In the genomic region with DNA sequence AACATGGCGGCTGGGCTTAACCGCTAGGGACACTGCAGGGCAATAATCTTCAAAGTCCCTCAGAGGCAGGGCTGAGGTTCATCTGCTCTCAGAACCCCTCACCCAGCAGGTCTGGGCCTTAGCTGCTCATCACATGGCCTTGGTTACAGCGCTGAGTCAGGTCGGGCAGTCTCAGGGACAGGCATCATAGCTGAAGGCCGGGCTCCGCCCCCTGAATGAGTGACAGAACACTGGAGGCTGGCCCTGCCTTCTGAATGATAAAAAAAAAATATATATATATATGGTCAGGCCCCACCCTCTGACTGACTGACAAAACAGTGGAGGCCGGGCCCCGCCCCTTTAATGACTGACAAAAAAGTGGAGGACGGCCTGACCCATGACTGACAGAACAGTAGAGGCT, we compare ENCODE assay signal across 8 mouse cellular contexts. TPM values are rescaled to one million over a fixed set of nuclear protein-coding genes. Genes with fewer than 3 reads are reported as not detected.
DNase-seq lines count a peak whose midpoint lies in the region; ATAC-seq lines count a peak whose summit lies in the region.

No protein-coding gene starts in this region.

- H3K4me3 ChIP-seq in heart, embryonic 10.5 days = 0 out of 2 replicates have a peak overlapping the region, but pooled peaks have one; percentile 36
- no peak overlapping the region for H3K4me3 ChIP-seq in limb, embryonic 11.5 days (ENCODE audit: low read depth, low read length)
- H3K4me3 ChIP-seq in stomach, embryonic 15.5 days (replicated peaks) = no peak overlapping the region

- peak; percentile 12; the same call in 1 of the 2 replicates for ATAC-seq in limb, embryonic 11.5 days (ENCODE audit: insufficient number of reproducible peaks, low FRiP score, low TSS enrichment, low read depth)
- ATAC-seq in stomach, embryonic 15.5 days (ENCODE audit: insufficient read depth, low FRiP score, low read depth) = peak; percentile 36

- no peaks in the 10 kb centered on the region for H3K36me3 ChIP-seq in heart, embryonic 10.5 days
- no peaks in the 10 kb centered on the region for H3K36me3 ChIP-seq in limb, embryonic 11.5 days (ENCODE audit: control insufficient read depth, insufficient read depth, low read length)
- no peaks in the 10 kb centered on the region for H3K36me3 ChIP-seq in stomach, embryonic 15.5 days

- WGBS in heart, embryonic 10.5 days = 19% methylated on average over 9 of the region's 9 CpGs
- 23% methylated on average over 9 of the region's 9 CpGs for WGBS in limb, embryonic 11.5 days
- 29% methylated on average over 9 of the region's 9 CpGs for WGBS in stomach, embryonic 15.5 days

- H3K27me3 ChIP-seq in heart, embryonic 10.5 days (ENCODE audit: insufficient read depth, poor library complexity, severe bottlenecking) = no peaks in the 10 kb centered on the region
- no peaks in the 10 kb centered on the region for H3K27me3 ChIP-seq in limb, embryonic 11.5 days (ENCODE audit: control insufficient read depth, insufficient read depth, low read length)
- H3K27me3 ChIP-seq in stomach, embryonic 15.5 days (replicated peaks) = no peaks in the 10 kb centered on the region

- intact Hi-C loops in heart, postnatal 10 days (cut with DNase I) = no loop called here

- DNase-seq in heart, embryonic 10.5 days (ENCODE audit: low spot score) = peak; percentile 85
- no peak for DNase-seq in heart, postnatal 10 days
- DNase-seq in ovary, adult 18-20 months (ENCODE audit: low spot score) = peak; percentile 40
- DNase-seq in ovary, postnatal 10 days (ENCODE audit: low spot score) = no peak
- DNase-seq in limb, embryonic 11.5 days (ENCODE audit: low spot score) = no peak
- DNase-seq in thymus, postnatal 10 days (ENCODE audit: low spot score in 2 of 2) = no peak
- DNase-seq in adipocyte (ENCODE audit: low spot score) = no peak

- no peak overlapping the region for H3K4me2 ChIP-seq in limb, embryonic 11.5 days (ENCODE audit: low read depth, severe bottlenecking)
- peak overlapping the region; percentile 23; the same call in 1 of the 2 replicates for H3K4me2 ChIP-seq in stomach, embryonic 15.5 days

- peaks cover 73% of the 10 kb centered on the region for H3K4me1 ChIP-seq in heart, embryonic 10.5 days
- peaks cover 10% of the 10 kb centered on the region; the same call in 1 of the 2 replicates for H3K4me1 ChIP-seq in limb, embryonic 11.5 days (ENCODE audit: control insufficient read depth, insufficient read depth, low read length)
- peaks cover 37% of the 10 kb centered on the region for H3K4me1 ChIP-seq in stomach, embryonic 15.5 days

- H3K9ac ChIP-seq in limb, embryonic 11.5 days (ENCODE audit: low read length) = no peak overlapping the region
- no peak overlapping the region for H3K9ac ChIP-seq in stomach, embryonic 15.5 days

- no peaks in the 10 kb centered on the region for H3K9me3 ChIP-seq in heart, embryonic 10.5 days
- no peaks in the 10 kb centered on the region for H3K9me3 ChIP-seq in limb, embryonic 11.5 days (ENCODE audit: control insufficient read depth, low read length)
- no peaks in the 10 kb centered on the region for H3K9me3 ChIP-seq in stomach, embryonic 15.5 days

- H3K27ac ChIP-seq in heart, embryonic 10.5 days = peak overlapping the region; percentile 52
- H3K27ac ChIP-seq in limb, embryonic 11.5 days (replicated peaks; ENCODE audit: low read depth, low read length) = no peak overlapping the region
- H3K27ac ChIP-seq in stomach, embryonic 15.5 days = 0 out of 2 replicates have a peak overlapping the region, but pooled peaks have one; percentile 31

RNA-seq across cellular contexts. Expression of a gene that starts 56.6 kb away (rescaled TPM):
- 10.2 and 14.7 TPM in 2 replicates for polyA plus RNA-seq in heart, embryonic 10.5 days (2016; fragmentation: Nextera tagmentation; extraction: Ambion mirVana)
- 10 to 100 TPM; 46.9 to 51.4 TPM for total RNA-seq in heart, postnatal 10 days (2021)
- polyA plus RNA-seq in limb, embryonic 11.5 days (2014; fragmentation: Nextera tagmentation; extraction: Ambion mirVana) = 1.3 and 1.7 TPM in 2 replicates
- polyA plus RNA-seq in stomach, embryonic 15.5 days (2015; fragmentation: Nextera tagmentation; extraction: Ambion mirVana) = 12.6 and 15.2 TPM in 2 replicates

Comparison
In these comparisons a context has a peak if more than half of its experiments do, and no peak if none do; other contexts are left out.
1. DNase-seq: peak in heart, embryonic 10.5 days (single experiment) and ovary, adult 18-20 months (single experiment); none in heart, postnatal 10 days (0 of 2), ovary, postnatal 10 days (single experiment), limb, embryonic 11.5 days (single experiment), thymus, postnatal 10 days (0 of 2) and adipocyte (single experiment).